Mouse (Mus musculus) small intestine, adult 2 months (tissue): Measurements from ENCODE around the gene Tmem60. TPM values are rescaled to one million over a fixed set of nuclear protein-coding genes. Genes with fewer than 3 reads are reported as not detected.
A peak's percentile ranks its signal among the peaks of the same experiment; 100 is the strongest.

Experiments
- H3K27ac ChIP-seq: fragments of 200-500 bp; 2 replicates; pipeline ENCODE4 v1.5.1; 2012; ENCODE audit warnings: low read depth, low read length, control low read depth, inconsistent platforms; ENCODE audit not compliant: insufficient read depth
- H3K27me3 ChIP-seq: fragments of 200-500 bp; 2 replicates; pipeline ENCODE4 v1.6.1; 2012; ENCODE audit warnings: mild to moderate bottlenecking, moderate library complexity, low read length, inconsistent platforms; ENCODE audit not compliant: control insufficient read depth, insufficient read depth
- H3K36me3 ChIP-seq: fragments of 200-500 bp; 2 replicates; pipeline ENCODE4 v1.6.1; 2012; ENCODE audit warnings: mild to moderate bottlenecking, low read length, control low read depth, inconsistent platforms; ENCODE audit not compliant: control insufficient read depth, insufficient read depth
- H3K4me1 ChIP-seq: fragments of 200-500 bp; 2 replicates; pipeline ENCODE4 v1.6.1; 2012; ENCODE audit warnings: low read length, inconsistent platforms, mixed read lengths; ENCODE audit not compliant: control insufficient read depth, insufficient read depth, insufficient read length
- H3K4me3 ChIP-seq: fragments of 200-500 bp; 2 replicates; pipeline ENCODE4 v1.5.1; 2012; ENCODE audit warnings: low read depth, mild to moderate bottlenecking, control low read depth, inconsistent platforms, low read length, moderate library complexity
- CTCF ChIP-seq: fragments of 200-500 bp; IDR thresholded peaks from 2 replicates; pipeline ENCODE4 v1.5.1; 2012; ENCODE audit warnings: low read depth, mild to moderate bottlenecking, control low read depth, inconsistent platforms, low read length, moderate library complexity, mixed read lengths; ENCODE audit not compliant: insufficient replicate concordance, insufficient read length; ENCODE audit errors: extremely low read depth
- POLR2A ChIP-seq: fragments of 200-500 bp; IDR thresholded peaks from 2 replicates; pipeline ENCODE4 v1.6.1; 2012; ENCODE audit warnings: low read depth, mild to moderate bottlenecking, control low read depth, inconsistent platforms, low read length, moderate library complexity
- WGBS: fragments of 180-500 bp; shearing (Covaris S2); methylation state at CpG from one replicate; pipeline ENCODE4 v1.1.7; 2018; 5-methylcytosine and 5-hydroxymethylcytosine counted together
- polyA plus RNA-seq: library from polyadenylated mRNA; depleted of rRNA; stranded (reverse); fragments of >200 nt; gene quantifications from 2 replicates; pipeline ENCODE4 v1.2.3, GENCODE M21; 2012

Gene Tmem60
- polyA plus RNA-seq, 1 experiment, result 1.1 TPM

- WGBS, result 83% methylated on average over 2 of the region's 2 CpGs
- peaks cover 9% of the 10 kb centered on the region for H3K36me3 ChIP-seq
- no peak for TF ChIP-seq POLR2A
- TF ChIP-seq CTCF, result no peak
- no peaks in the 10 kb centered on the region for H3K27me3 ChIP-seq
- H3K4me3 ChIP-seq, result no peak overlapping the region
- no peaks in the 10 kb centered on the region for H3K4me1 ChIP-seq
- no peak overlapping the region for H3K27ac ChIP-seq
Observed at GRCm38 (mm10) chr5:20911741-20912140, 29.8 kb downstream of the Tmem60 start.

- no peak overlapping the region for H3K4me3 ChIP-seq
- H3K27me3 ChIP-seq, result no peaks in the 10 kb centered on the region
- H3K27ac ChIP-seq, result no peak overlapping the region
- TF ChIP-seq POLR2A (no peak), CTCF (peak; percentile 28; the same call in 1 of the 2 replicates)
- peaks cover 2% of the 10 kb centered on the region for H3K36me3 ChIP-seq
- H3K4me1 ChIP-seq, result no peaks in the 10 kb centered on the region
- WGBS, result 74% methylated on average over 11 of the region's 11 CpGs
Observed at GRCm38 (mm10) chr5:20913372-20914275, 31.6 kb downstream of the Tmem60 start.

- Histone ChIP-seq H3K27ac (no peak overlapping the region), H3K4me3 (no peak overlapping the region), H3K36me3 (peaks cover 8% of the 10 kb centered on the region), H3K27me3 (no peaks in the 10 kb centered on the region), H3K4me1 (no peaks in the 10 kb centered on the region)
- 89% methylated on average over 4 of the region's 4 CpGs for WGBS
- TF ChIP-seq POLR2A (no peak), CTCF (no peak)
Observed at GRCm38 (mm10) chr5:20918967-20919366, 37.0 kb downstream of the Tmem60 start.

GRCm38 (mm10) chr5:20919566-20919965 is 37.6 kb downstream of the Tmem60 start:
- H3K36me3 ChIP-seq, result peaks cover 8% of the 10 kb centered on the region
- no peak overlapping the region for H3K4me3 ChIP-seq

GRCm38 (mm10) chr5:20924608-20925007 is 42.6 kb downstream of the Tmem60 start:
- Histone ChIP-seq H3K27ac (no peak overlapping the region), H3K27me3 (no peaks in the 10 kb centered on the region), H3K36me3 (peaks cover 4% of the 10 kb centered on the region; the same call in 1 of the 2 replicates), H3K4me1 (no peaks in the 10 kb centered on the region), H3K4me3 (no peak overlapping the region)
- TF ChIP-seq CTCF (no peak), POLR2A (no peak)
- WGBS, result 64% methylated on average over 3 of the region's 3 CpGs

More at GRCm38 (mm10) chr5:20919566-20919965, 37.6 kb downstream of the Tmem60 start:
- Histone ChIP-seq H3K27ac (no peak overlapping the region), H3K4me1 (no peaks in the 10 kb centered on the region), H3K27me3 (no peaks in the 10 kb centered on the region)
- 94% methylated on average over 9 of the region's 9 CpGs for WGBS
- TF ChIP-seq POLR2A (no peak), CTCF (no peak)

- Histone ChIP-seq H3K27ac (no peak overlapping the region), H3K36me3 (peaks cover 4% of the 10 kb centered on the region; the same call in 1 of the 2 replicates), H3K4me3 (no peak overlapping the region), H3K27me3 (no peaks in the 10 kb centered on the region), H3K4me1 (no peaks in the 10 kb centered on the region)
- no peak for TF ChIP-seq POLR2A
- TF ChIP-seq CTCF, result no peak
- 46% methylated on average over 3 of the region's 3 CpGs for WGBS
Observed at GRCm38 (mm10) chr5:20925451-20925850, 43.5 kb downstream of the Tmem60 start.

GRCm38 (mm10) chr5:20929669-20930151 is 47.7 kb downstream of the Tmem60 start:
- WGBS, result 32% methylated on average over 6 of the region's 6 CpGs

More at GRCm38 (mm10) chr5:20929669-20930151, 47.7 kb downstream of the Tmem60 start:
- Histone ChIP-seq H3K4me1 (peaks cover 2% of the 10 kb centered on the region; the same call in 1 of the 2 replicates), H3K27ac (no peak overlapping the region), H3K4me3 (no peak overlapping the region), H3K36me3 (no peaks in the 10 kb centered on the region), H3K27me3 (no peaks in the 10 kb centered on the region)
- TF ChIP-seq CTCF (no peak), POLR2A (no peak)
